Mouse (Mus musculus): ENCODE measurements around the gene Zfp62. TPM values are rescaled to one million over a fixed set of nuclear protein-coding genes. Genes with fewer than 3 reads are reported as not detected.

Gene Zfp62
- polyA plus RNA-seq, 1 experiment from 2014 or later: 65.4 TPM

GRCm38 (mm10) chr11:49249811-49250421 lies 46.8 kb downstream of the Zfp62 start:
- H3K9me3 ChIP-seq (ENCODE audit: control insufficient read depth, low read length): no peaks in the 10 kb centered on the region
- H3K36me3 ChIP-seq (ENCODE audit: control insufficient read depth, insufficient read depth, low read length): no peaks in the 10 kb centered on the region
- H3K4me3 ChIP-seq (ENCODE audit: low read depth, low read length): peak overlapping the region; percentile 66
- peak overlapping the region; percentile 80 for H3K4me2 ChIP-seq
- peak overlapping the region; percentile 91 for H3K9ac ChIP-seq (ENCODE audit: low read length)
- H3K4me1 ChIP-seq (ENCODE audit: control insufficient read depth, insufficient read depth, low read length): peaks cover 23% of the 10 kb centered on the region
- no peak for DNase-seq (ENCODE audit: low spot score, missing footprints)
- H3K27me3 ChIP-seq (ENCODE audit: control insufficient read depth, insufficient read depth, low read length): no peaks in the 10 kb centered on the region
- no peak for ATAC-seq (ENCODE audit: low FRiP score)
- H3K27ac ChIP-seq (ENCODE audit: low read depth, low read length): peak overlapping the region; percentile 41; the same call in 1 of the 2 replicates
- 28% methylated on average over 10 of the region's 10 CpGs for WGBS

- DNase-seq (ENCODE audit: low spot score, missing footprints) (peak; percentile 95), ATAC-seq (ENCODE audit: low FRiP score) (peak; percentile 96)
- 3% methylated on average over 40 of the region's 45 CpGs for WGBS
- Histone ChIP-seq H3K36me3 (ENCODE audit: control insufficient read depth, insufficient read depth, low read length) (no peaks in the 10 kb centered on the region), H3K4me2 (peak overlapping the region; percentile 80), H3K9me3 (ENCODE audit: control insufficient read depth, low read length) (no peaks in the 10 kb centered on the region), H3K4me3 (ENCODE audit: low read depth, low read length) (peak overlapping the region; percentile 66), H3K27ac (ENCODE audit: low read depth, low read length) (peak overlapping the region; percentile 41; the same call in 1 of the 2 replicates), H3K4me1 (ENCODE audit: control insufficient read depth, insufficient read depth, low read length) (peaks cover 16% of the 10 kb centered on the region), H3K9ac (ENCODE audit: low read length) (peak overlapping the region; percentile 91), H3K27me3 (ENCODE audit: control insufficient read depth, insufficient read depth, low read length) (no peaks in the 10 kb centered on the region)
Measured at GRCm38 (mm10) chr11:49250422-49251379, 47.6 kb downstream of the Zfp62 start.

GRCm38 (mm10) chr11:49251380-49251761 lies 48.3 kb downstream of the Zfp62 start:
- H3K4me3 ChIP-seq (ENCODE audit: low read depth, low read length): peak overlapping the region; percentile 66; the same call in 1 of the 2 replicates
- no peaks in the 10 kb centered on the region for H3K9me3 ChIP-seq (ENCODE audit: control insufficient read depth, low read length)
- ATAC-seq (ENCODE audit: low FRiP score) (no peak), DNase-seq (ENCODE audit: low spot score, missing footprints) (no peak)
- 80% methylated on average over 7 of the region's 7 CpGs for WGBS
- no peak overlapping the region for H3K9ac ChIP-seq (ENCODE audit: low read length)
- no peak overlapping the region for H3K27ac ChIP-seq (ENCODE audit: low read depth, low read length)
- no peaks in the 10 kb centered on the region for H3K36me3 ChIP-seq (ENCODE audit: control insufficient read depth, insufficient read depth, low read length)
- H3K4me2 ChIP-seq: peak overlapping the region; percentile 80
- H3K27me3 ChIP-seq (ENCODE audit: control insufficient read depth, insufficient read depth, low read length): no peaks in the 10 kb centered on the region
- peaks cover 13% of the 10 kb centered on the region for H3K4me1 ChIP-seq (ENCODE audit: control insufficient read depth, insufficient read depth, low read length)

GRCm38 (mm10) chr11:49252048-49252447 lies 49.0 kb downstream of the Zfp62 start:
- H3K4me1 ChIP-seq (ENCODE audit: control insufficient read depth, insufficient read depth, low read length): peaks cover 13% of the 10 kb centered on the region
- no peaks in the 10 kb centered on the region for H3K9me3 ChIP-seq (ENCODE audit: control insufficient read depth, low read length)
- ATAC-seq (ENCODE audit: low FRiP score) (no peak), DNase-seq (ENCODE audit: low spot score, missing footprints) (no peak)
- H3K4me3 ChIP-seq (ENCODE audit: low read depth, low read length): no peak overlapping the region
- no peak overlapping the region for H3K9ac ChIP-seq (ENCODE audit: low read length)
- H3K4me2 ChIP-seq: no peak overlapping the region
- no peaks in the 10 kb centered on the region for H3K36me3 ChIP-seq (ENCODE audit: control insufficient read depth, insufficient read depth, low read length)
- no peaks in the 10 kb centered on the region for H3K27me3 ChIP-seq (ENCODE audit: control insufficient read depth, insufficient read depth, low read length)
- WGBS: 88% methylated on average over 5 of the region's 5 CpGs
- no peak overlapping the region for H3K27ac ChIP-seq (ENCODE audit: low read depth, low read length)

DNA sequence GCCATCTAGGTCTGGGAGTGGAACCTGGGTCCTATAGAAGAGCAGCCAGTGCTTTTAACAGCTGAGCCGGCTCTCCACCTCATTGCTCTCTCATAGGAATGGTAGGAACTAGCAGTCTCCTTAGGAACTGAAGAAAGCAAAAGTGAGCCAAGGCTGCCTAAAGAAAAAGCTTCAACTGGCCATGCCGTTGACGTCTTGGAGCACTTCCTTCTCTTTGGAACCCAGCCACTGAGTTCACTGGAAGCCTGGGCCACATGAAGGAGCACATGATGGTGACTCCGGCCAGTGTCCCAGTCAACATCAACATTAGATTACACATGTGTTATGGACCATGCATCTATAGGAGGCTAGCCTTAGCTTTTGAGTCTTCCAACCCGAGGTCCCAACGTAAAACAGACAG lies 49.9 kb downstream of the Zfp62 start:
- Histone ChIP-seq H3K4me2 (no peak overlapping the region), H3K27me3 (ENCODE audit: control insufficient read depth, insufficient read depth, low read length) (no peaks in the 10 kb centered on the region), H3K9me3 (ENCODE audit: control insufficient read depth, low read length) (no peaks in the 10 kb centered on the region), H3K36me3 (ENCODE audit: control insufficient read depth, insufficient read depth, low read length) (no peaks in the 10 kb centered on the region), H3K4me3 (ENCODE audit: low read depth, low read length) (no peak overlapping the region), H3K4me1 (ENCODE audit: control insufficient read depth, insufficient read depth, low read length) (peaks cover 13% of the 10 kb centered on the region), H3K27ac (ENCODE audit: low read depth, low read length) (no peak overlapping the region), H3K9ac (ENCODE audit: low read length) (no peak overlapping the region)
- DNase-seq (ENCODE audit: low spot score, missing footprints) (no peak), ATAC-seq (ENCODE audit: low FRiP score) (no peak)
- WGBS: 93% methylated on average over 6 of the region's 6 CpGs

- no peaks in the 10 kb centered on the region for H3K9me3 ChIP-seq (ENCODE audit: control insufficient read depth, low read length)
- ATAC-seq (ENCODE audit: low FRiP score) (no peak), DNase-seq (ENCODE audit: low spot score, missing footprints) (no peak)
- H3K4me2 ChIP-seq: no peak overlapping the region
- no peaks in the 10 kb centered on the region for H3K36me3 ChIP-seq (ENCODE audit: control insufficient read depth, insufficient read depth, low read length)
- no peak overlapping the region for H3K27ac ChIP-seq (ENCODE audit: low read depth, low read length)
- H3K27me3 ChIP-seq (ENCODE audit: control insufficient read depth, insufficient read depth, low read length): no peaks in the 10 kb centered on the region
- H3K4me3 ChIP-seq (ENCODE audit: low read depth, low read length): no peak overlapping the region
- no peaks in the 10 kb centered on the region for H3K4me1 ChIP-seq (ENCODE audit: control insufficient read depth, insufficient read depth, low read length)
- 90% methylated on average over 2 of the region's 2 CpGs for WGBS
- no peak overlapping the region for H3K9ac ChIP-seq (ENCODE audit: low read length)
Measured at GRCm38 (mm10) chr11:49259296-49259695, 56.2 kb downstream of the Zfp62 start.

- WGBS: 75% methylated on average over 1 of the region's 1 CpGs
- no peak overlapping the region for H3K27ac ChIP-seq (ENCODE audit: low read depth, low read length)
- no peaks in the 10 kb centered on the region for H3K36me3 ChIP-seq (ENCODE audit: control insufficient read depth, insufficient read depth, low read length)
- no peaks in the 10 kb centered on the region for H3K4me1 ChIP-seq (ENCODE audit: control insufficient read depth, insufficient read depth, low read length)
- no peak overlapping the region for H3K4me2 ChIP-seq
- no peak for ATAC-seq (ENCODE audit: low FRiP score)
- no peak for DNase-seq (ENCODE audit: low spot score, missing footprints)
- H3K4me3 ChIP-seq (ENCODE audit: low read depth, low read length): no peak overlapping the region
- H3K27me3 ChIP-seq (ENCODE audit: control insufficient read depth, insufficient read depth, low read length): no peaks in the 10 kb centered on the region
- H3K9me3 ChIP-seq (ENCODE audit: control insufficient read depth, low read length): no peaks in the 10 kb centered on the region
- H3K9ac ChIP-seq (ENCODE audit: low read length): no peak overlapping the region
Measured at GRCm38 (mm10) chr11:49259829-49260228, 56.7 kb downstream of the Zfp62 start.

GRCm38 (mm10) chr11:49260598-49261312 lies 57.7 kb downstream of the Zfp62 start:
- H3K4me1 ChIP-seq (ENCODE audit: control insufficient read depth, insufficient read depth, low read length): no peaks in the 10 kb centered on the region
- WGBS: 94% methylated on average over 21 of the region's 21 CpGs
- no peaks in the 10 kb centered on the region for H3K36me3 ChIP-seq (ENCODE audit: control insufficient read depth, insufficient read depth, low read length)
- no peak overlapping the region for H3K9ac ChIP-seq (ENCODE audit: low read length)
- no peaks in the 10 kb centered on the region for H3K9me3 ChIP-seq (ENCODE audit: control insufficient read depth, low read length)
- H3K27ac ChIP-seq (ENCODE audit: low read depth, low read length): no peak overlapping the region
- no peaks in the 10 kb centered on the region for H3K27me3 ChIP-seq (ENCODE audit: control insufficient read depth, insufficient read depth, low read length)
- H3K4me2 ChIP-seq: no peak overlapping the region
- no peak for ATAC-seq (ENCODE audit: low FRiP score)
- no peak for DNase-seq (ENCODE audit: low spot score, missing footprints)
- no peak overlapping the region for H3K4me3 ChIP-seq (ENCODE audit: low read depth, low read length)
